Mouse (Mus musculus): ENCODE measurements around the gene Prune2. TPM values are rescaled to one million over a fixed set of nuclear protein-coding genes. Genes with fewer than 3 reads are reported as not detected.

The Prune2 gene
- total RNA-seq, 2 experiments from 2014 or later, result not detected

GRCm38 (mm10) chr19:17247352-17247925 is 291.5 kb downstream of the Prune2 start:
- no peak for ATAC-seq (replicated peaks; ENCODE audit: low FRiP score, poor library complexity, severe bottlenecking)

GRCm38 (mm10) chr19:17249691-17250090 is 293.8 kb downstream of the Prune2 start:
- ATAC-seq (replicated peaks; ENCODE audit: low FRiP score, poor library complexity, severe bottlenecking), result no peak

- ATAC-seq (replicated peaks; ENCODE audit: low FRiP score, poor library complexity, severe bottlenecking), result no peak
Observed at GRCm38 (mm10) chr19:17250801-17251200, 294.9 kb downstream of the Prune2 start.

GRCm38 (mm10) chr19:17251453-17251852 is 295.5 kb downstream of the Prune2 start:
- ATAC-seq (replicated peaks; ENCODE audit: low FRiP score, poor library complexity, severe bottlenecking), result no peak

- no peak for ATAC-seq (replicated peaks; ENCODE audit: low FRiP score, poor library complexity, severe bottlenecking)
Observed at GRCm38 (mm10) chr19:17252845-17253244, 296.9 kb downstream of the Prune2 start.

GRCm38 (mm10) chr19:17255511-17255910 is 299.6 kb downstream of the Prune2 start:
- no peak for ATAC-seq (replicated peaks; ENCODE audit: low FRiP score, poor library complexity, severe bottlenecking)

GRCm38 (mm10) chr19:17256388-17256787 is 300.5 kb downstream of the Prune2 start:
- no peak for ATAC-seq (replicated peaks; ENCODE audit: low FRiP score, poor library complexity, severe bottlenecking)

- no peak for ATAC-seq (replicated peaks; ENCODE audit: low FRiP score, poor library complexity, severe bottlenecking)
Observed at GRCm38 (mm10) chr19:17256867-17257266, 300.9 kb downstream of the Prune2 start.

GRCm38 (mm10) chr19:17263181-17263580 is 307.3 kb downstream of the Prune2 start:
- no peak for ATAC-seq (replicated peaks; ENCODE audit: low FRiP score, poor library complexity, severe bottlenecking)

GRCm38 (mm10) chr19:17263679-17264370 is 307.9 kb downstream of the Prune2 start:
- ATAC-seq (replicated peaks; ENCODE audit: low FRiP score, poor library complexity, severe bottlenecking), result no peak

- ATAC-seq (replicated peaks; ENCODE audit: low FRiP score, poor library complexity, severe bottlenecking), result no peak
Observed at GRCm38 (mm10) chr19:17264481-17265196, 308.7 kb downstream of the Prune2 start.

GRCm38 (mm10) chr19:17268669-17269068 is 312.8 kb downstream of the Prune2 start:
- ATAC-seq (replicated peaks; ENCODE audit: low FRiP score, poor library complexity, severe bottlenecking), result no peak

- ATAC-seq (replicated peaks; ENCODE audit: low FRiP score, poor library complexity, severe bottlenecking), result no peak
Observed at GRCm38 (mm10) chr19:17271179-17271622, 315.3 kb downstream of the Prune2 start.

- no peak for ATAC-seq (replicated peaks; ENCODE audit: low FRiP score, poor library complexity, severe bottlenecking)
Observed at GRCm38 (mm10) chr19:17272988-17273387, 317.1 kb downstream of the Prune2 start.

Other genes with a start within 250 kb of the Prune2 start
- 69.2 and 84.3 TPM in 2 replicates for gene Vps13a, start 175.2 kb upstream of the Prune2 start, total RNA-seq (2015; ENCODE audit: low replicate concordance)
- gene Vps13a, start 175.2 kb upstream of the Prune2 start, total RNA-seq (2017; ENCODE audit: low replicate concordance), result 71.3 and 125 TPM in 2 replicates
- gene Foxb2, start 82.3 kb upstream of the Prune2 start, total RNA-seq (2015; ENCODE audit: low replicate concordance), result not detected in 2 replicates
- not detected in 2 replicates for gene Foxb2, start 82.3 kb upstream of the Prune2 start, total RNA-seq (2017; ENCODE audit: low replicate concordance)